Mouse (Mus musculus) lung, adult 18-20 months (tissue): ENCODE measurements around the gene Fcer1g.
"Not testable (repeated sequence)": the region's sequence is repeated elsewhere in the genome, so short reads cannot be mapped to it uniquely, and the experiment has no call there.

ENCODE experiments used
- DNase-seq, 2 experiments: peaks; one replicate each; pipeline ENCODE4 v3.0.0; 2022; ENCODE audit warnings: mixed read lengths in 2 of 2

The Fcer1g gene

DNA sequence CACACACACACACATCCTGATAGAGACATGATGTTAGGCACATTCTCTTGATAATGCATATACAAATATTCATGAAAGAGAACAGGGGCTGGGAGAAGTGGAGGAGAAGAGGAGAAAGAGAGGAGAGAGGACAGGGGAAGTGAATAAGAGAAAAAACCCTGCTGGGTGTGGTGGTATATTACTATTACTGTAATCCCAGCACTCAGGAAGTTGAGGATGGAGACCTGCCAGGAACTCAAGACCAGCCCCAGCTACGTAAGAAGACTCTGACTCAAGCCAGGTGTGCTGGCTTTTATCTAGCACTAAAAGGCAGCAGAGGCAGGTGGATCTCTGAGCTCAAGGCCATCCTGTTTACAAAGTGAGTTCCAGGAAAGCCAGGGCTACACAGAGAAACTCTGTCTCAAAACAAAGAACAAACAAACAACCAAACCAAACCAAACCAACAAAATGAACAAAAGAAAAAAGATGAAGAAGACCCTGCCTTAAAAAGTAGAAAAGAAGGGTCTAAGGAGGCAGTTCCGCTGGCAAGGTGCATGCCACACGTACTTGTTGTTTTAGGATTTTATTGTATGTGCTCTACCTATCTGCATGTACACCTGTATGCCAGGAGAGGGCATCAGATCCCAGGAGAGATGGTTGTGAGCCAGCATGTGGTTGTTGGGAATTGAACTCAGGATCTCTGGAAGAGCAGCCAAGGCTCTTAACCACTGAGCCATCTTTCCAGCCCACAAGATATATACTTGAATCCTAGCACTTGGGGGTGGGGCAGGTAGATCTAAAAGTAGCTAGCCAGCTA, 29.7 kb upstream of the Fcer1g start:
- DNase-seq = no peak

DNA sequence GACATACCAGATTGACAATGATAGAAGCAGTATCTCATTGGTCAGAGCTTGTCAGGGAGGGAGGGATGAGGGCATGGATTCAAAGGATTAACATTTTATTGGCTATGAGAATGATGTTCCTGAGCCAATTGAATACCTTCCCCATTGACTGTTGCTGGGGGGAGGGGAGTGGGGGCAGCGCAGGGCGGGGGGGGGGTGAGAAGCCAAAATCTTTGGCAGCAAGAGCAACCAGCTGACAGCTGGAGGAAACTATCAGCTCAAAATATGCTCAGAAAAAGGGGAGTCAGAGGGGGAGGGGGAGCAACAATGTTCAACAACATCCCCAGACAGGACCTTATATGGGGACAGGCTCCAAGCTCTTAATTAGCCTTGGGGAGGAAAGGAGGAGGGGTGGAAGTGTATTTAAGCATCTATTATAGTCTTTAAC, 29.0 kb upstream of the Fcer1g start:
- peak in 1 of 2 experiments; percentile 45 for DNase-seq

DNA sequence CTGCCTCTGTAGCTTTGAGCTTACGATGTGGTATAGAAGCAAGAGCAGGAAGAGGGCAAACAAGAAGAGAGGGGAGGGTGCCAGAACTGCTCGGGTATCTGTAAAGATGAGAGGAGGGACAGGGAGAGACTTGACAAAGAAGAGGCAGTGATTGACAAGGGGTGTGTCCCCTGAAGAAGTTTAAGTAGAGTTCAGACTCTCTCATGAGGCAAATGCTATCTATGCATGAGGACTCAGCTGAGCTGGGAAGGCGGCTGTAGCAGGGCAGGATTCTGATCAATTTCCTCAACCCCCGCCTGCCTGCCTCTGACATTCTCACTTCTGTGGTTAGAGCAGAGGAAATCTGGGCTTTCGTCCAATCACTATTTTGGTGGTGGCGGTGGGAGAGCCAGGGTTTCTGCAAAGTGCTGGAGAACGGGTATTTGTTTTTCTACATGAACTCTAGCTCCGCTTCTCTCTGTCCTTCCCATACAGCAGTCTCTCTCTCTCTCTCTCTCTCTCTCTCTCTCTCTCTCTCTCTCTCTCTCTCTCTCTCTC, 28.5 kb upstream of the Fcer1g start:
- peak; percentile 66 to 72 for DNase-seq

DNA sequence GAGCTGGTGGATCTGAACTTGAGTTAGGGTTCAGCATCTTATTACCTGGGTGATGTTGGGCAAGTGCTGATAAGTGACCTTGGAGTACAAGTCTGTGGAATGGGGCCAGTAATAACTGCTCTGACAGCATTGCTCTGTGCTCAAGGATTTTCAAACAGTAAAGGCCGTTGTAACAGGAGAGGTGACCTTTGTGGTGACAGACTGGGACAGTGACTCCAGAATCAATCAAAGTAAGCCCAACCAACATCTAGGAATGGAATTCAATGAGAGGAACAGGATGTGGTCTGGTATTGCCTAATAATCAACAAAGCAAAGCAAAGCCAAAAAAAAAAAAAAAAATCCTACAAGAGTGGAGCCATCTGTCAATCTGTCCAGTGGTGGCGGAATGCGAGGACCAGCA, 26.2 kb upstream of the Fcer1g start:
- no peak for DNase-seq

DNA sequence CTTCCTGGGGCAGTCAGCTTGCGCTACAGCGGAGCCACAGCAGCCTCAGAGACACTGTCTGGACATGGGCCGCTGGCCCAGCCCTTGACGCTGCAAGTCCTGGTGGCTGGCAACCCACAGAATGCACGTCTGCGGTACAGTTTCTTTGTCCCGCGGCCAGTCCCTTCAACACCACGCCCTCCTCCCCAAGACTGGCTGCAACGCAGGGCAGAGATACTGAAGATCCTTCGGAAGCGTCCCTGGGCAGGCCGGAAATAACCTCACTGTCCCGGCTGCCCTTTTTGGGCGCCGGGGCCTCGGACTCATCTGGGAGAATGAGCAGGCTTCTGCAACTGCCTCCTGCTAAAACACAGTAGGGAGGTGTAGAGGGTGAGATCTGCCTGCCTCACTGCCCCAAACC, 24.8 kb upstream of the Fcer1g start:
- no peak for DNase-seq

DNA sequence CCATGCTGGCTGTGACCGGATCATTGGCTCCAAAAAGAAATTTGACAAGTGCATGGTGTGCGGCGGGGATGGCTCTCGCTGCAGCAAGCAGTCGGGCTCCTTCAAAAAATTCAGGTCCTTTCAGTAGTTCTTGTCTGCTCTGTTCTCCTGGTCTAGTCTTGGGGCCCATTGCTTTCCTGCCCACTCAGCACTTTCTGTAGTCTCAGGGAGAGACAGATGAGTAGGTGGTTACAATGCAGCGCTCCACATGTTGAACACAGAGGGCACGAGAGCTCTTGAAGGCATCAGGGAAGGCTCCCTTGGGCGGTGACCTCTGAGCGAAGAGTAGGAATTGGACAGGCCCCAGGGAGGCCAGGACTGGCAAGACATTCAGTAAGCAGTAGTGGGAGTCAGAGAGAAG, 23.6 kb upstream of the Fcer1g start:
- DNase-seq = no peak

DNA sequence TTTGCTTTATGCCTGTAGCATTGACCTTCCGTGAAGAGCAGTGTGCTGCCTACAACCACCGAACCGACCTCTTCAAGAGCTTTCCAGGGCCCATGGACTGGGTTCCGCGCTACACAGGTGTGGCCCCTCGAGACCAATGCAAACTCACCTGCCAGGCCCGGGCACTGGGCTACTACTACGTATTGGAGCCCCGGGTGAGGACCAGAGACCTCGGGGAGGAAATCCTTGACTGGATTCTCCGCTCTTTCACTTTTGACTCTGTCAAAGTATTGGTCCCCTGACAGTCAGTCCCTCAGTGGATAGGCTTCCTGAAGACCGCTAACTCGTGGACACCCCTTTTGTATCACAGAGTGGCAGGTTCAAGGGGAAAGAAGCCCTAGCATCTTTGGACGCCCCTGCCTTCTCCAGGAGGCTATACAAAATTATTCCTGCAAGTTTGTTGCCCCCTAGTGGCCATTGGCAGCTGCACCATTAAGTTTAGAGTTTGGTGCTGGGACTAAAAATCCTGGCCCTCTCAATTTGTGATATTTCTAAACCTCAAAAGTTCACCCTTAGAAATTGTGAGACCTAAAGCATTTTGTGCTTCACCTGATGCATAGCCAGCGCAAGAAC, 22.9 kb upstream of the Fcer1g start:
- peak; percentile 53 to 70 for DNase-seq

DNA sequence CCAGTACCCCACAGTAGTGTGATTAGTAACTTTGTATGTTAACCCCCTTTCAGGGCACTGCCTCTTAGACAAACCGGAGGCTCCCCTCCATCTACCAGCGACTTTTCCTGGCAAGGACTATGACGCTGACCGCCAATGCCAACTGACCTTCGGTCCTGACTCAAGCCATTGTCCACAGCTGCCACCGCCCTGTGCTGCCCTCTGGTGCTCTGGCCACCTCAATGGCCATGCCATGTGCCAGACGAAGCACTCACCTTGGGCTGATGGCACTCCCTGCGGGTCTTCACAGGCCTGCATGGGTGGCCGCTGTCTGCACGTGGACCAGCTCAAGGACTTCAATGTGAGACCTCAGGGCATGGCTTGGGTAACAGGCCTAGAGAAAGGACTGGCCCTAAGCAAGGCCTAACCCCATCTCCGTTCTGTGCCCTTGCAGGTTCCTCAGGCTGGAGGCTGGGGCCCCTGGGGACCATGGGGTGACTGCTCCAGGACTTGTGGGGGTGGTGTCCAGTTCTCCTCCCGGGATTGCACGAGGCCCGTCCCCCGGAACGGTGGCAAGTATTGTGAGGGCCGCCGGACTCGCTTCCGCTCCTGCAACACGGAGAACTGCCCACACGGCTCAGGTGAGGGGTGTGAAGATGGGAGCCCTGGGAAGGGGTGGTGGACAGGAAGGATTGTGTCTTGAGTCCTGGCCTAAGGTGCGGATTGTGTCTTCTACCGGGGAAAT, 22.1 kb upstream of the Fcer1g start:
- no peak for DNase-seq

DNA sequence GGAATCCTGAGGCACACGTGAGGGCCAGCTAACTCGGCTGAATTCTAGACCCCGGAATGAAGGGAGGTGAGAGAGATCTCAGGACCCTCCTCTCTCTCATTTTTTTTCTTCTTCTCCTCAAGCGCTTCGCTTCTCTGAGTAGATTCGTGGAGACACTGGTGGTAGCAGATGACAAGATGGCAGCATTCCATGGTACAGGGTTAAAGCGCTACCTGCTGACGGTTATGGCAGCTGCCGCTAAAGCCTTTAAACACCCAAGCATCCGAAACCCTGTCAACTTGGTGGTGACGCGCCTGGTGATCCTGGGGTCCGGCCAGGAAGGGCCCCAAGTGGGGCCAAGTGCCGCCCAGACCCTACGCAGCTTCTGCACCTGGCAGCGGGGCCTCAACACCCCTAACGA, 18.2 kb upstream of the Fcer1g start:
- DNase-seq = no peak

DNA sequence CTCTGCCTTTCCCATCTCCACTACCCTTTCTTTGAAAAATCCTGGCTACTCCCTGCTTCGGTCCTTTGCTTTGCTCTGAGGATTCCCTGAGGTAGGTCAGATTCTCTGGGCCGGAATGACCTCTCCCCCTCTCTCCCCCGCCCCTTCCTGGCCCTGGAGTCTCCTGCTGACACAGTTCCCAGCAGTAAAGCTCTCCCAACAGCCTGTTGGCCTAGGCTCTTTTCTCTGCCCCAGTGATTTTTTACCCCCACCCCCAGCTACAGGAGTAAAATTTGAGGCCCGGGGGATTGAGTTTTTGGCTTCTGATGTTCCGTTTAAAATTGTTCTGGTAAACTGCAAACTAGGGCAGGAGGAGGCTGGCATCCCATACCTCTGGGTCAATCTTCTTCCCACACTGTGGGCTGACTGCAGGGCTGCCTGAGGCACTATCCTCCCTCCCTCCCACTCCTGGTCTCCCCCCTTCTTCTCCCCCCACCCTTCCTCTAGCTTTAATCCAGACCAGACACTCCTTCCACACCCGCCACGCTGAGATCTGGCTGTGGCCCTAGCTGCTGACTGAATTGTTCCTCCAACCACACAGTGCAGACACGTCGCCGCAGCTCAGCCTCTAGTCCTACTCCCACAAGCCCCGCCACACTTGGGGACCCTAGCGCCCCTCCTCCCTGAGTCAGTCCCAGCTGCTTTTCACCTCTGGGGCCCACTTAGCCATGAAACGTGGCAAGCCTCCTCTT, 17.6 kb upstream of the Fcer1g start:
- no peak for DNase-seq

DNA sequence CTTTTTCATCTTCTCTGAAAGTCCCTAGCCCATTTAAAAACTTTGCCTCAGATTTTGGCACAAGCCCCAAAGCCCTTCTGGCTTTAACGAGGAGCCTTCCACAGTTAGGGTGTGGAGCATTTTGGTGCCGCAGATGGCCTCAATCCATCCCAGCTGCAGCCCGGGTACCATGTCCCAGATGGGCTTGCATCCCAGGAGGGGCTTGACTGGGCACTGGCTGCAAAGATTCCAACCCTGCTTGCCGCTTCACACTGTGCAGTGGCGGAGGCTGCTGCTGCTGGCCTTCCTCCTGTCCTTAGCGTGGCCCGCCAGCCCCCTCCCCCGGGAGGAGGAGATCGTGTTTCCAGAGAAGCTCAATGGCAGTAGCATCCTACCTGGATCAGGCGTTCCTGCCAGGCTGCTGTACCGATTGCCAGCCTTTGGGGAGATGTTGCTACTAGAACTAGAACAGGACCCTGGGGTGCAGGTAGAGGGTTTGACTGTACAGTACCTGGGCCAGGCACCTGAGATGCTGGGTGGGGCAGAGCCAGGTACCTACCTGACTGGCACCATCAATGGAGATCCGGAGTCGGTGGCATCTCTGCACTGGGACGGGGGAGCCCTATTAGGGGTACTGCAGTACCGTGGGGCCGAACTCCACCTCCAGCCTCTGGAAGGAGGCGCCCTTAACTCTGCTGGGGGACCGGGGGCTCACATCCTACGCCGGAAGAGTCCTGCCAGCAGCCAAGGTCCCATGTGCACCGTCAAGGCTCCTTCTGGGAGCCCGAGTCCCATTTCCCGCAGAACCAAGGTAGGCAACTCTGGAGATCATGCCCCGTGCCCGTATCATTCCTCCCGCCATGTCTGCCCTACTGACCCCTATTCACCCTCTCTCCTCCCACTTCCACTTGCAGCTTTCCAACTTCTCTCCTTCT, 16.8 kb upstream of the Fcer1g start, which contains the start of gene Ndufs2:
Ndufs2 (minus strand) TSS at position 709 of the 914 bp plus-strand sequence.
- DNase-seq = no peak

DNA sequence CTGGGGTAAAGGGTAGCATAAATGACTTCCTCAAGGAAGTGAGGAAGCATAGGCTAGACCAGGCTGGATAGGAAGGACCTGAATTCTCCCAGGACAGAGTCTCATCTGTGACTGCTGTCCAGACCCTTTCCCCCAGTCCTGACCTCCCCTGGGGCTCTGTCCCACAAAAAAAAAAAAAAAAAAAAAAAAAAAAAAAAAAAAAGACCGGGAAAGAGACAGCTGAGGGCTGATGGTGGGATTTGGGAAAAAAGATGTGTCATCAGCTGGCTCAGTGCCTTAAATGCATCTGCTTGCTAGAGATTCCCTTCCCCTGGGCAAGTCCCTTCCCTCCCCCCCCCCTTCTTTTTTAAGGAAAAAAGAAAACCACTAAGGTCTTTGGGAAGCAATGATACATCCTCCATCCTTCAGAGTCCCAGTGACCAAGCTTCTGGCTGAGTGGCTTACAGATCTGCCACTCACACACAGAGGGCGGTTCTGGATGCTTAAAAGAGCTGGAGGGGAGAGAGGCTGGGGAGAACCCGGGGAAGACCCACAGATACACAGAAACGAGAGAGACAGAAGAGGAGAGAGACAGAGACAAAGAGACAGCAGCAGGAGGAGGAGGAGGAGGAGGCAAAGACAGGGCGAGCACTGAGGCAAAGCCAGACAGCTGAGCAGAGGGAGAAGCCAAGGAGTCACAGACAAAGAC, 15.9 kb upstream of the Fcer1g start, which contains the start of gene Adamts4:
Adamts4 (plus strand) TSS at position 509 of the 688 bp plus-strand sequence.
- no peak for DNase-seq

DNA sequence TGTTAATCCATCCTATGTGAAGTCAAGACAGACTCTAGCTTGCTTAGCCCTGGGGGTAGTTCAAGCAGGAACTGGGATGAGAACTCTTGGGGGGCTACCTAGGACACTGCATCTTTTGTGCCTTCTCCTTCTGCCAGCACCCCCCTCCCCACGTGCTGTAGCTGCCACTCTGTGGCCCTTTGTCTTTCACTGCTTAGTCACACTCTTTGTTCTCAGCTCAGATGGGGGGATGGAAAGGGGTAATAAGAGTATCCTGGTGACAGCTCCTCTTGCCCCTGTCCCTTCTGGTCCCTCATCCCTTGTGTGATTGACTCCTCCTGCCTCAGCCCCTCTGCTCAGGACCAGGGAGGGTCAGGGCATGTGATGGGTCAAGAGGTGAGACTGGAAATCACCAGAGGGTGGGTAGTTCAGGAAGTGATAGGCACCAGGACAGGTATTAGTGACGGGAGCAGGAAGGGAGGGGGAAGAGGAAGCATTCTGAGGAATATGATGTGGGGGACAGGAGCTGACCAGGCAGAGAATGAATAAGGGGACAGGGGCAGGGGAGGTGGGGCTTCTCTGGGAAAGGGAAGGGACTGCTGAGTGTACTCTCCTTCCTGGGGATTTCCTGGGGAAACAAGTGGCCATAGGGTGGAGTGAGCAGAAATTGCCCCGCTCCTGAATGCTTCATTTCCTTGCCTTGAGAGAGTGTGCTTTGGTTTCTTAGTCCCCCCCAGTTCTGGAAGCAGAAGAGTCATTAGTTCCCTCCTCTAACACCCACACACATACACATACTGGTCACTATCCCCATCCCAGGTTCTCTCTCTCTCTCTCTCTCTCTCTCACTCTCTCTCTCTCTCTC, 14.4 kb upstream of the Fcer1g start:
- DNase-seq = no peak

DNA sequence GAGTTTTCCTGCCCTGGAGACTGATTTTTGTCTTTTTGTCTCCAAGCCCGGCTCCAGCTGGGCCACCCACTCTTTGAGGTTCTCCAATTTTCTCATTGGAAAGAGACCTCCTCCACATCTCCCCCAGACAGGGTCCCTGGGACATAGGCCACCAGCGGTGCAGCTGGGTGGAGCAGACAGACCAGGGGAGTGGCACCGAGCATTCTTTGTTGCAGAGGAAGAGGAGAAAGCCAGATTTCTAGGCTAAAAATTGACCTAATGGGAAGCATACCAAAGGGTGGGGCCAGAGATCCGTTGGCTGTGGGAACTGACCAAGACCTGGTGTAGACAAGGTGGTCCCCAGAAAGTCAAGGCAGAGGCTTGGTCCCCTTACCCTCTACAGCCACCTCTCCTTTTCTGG, 13.8 kb upstream of the Fcer1g start:
- no peak for DNase-seq

DNA sequence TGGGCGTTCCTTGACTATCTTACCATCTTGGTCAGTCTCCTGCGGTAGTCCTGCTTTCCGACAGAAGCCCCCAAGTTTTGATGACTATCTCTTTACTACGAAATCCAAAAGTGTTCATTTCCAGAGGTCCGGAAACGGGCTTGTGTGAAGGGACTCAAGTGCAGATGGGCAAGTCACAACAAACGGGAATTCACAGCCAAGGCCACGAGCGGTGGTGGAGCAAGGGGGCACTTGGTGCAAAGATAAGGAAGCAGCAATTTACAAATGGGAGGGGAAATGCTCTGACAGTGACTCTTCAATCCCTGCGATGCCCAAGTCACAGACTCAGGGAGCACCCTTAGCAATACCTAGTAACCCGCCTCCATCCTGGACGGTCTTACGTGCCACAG, 13.3 kb upstream of the Fcer1g start:
- peak in 1 of 2 experiments; percentile 32 for DNase-seq

DNA sequence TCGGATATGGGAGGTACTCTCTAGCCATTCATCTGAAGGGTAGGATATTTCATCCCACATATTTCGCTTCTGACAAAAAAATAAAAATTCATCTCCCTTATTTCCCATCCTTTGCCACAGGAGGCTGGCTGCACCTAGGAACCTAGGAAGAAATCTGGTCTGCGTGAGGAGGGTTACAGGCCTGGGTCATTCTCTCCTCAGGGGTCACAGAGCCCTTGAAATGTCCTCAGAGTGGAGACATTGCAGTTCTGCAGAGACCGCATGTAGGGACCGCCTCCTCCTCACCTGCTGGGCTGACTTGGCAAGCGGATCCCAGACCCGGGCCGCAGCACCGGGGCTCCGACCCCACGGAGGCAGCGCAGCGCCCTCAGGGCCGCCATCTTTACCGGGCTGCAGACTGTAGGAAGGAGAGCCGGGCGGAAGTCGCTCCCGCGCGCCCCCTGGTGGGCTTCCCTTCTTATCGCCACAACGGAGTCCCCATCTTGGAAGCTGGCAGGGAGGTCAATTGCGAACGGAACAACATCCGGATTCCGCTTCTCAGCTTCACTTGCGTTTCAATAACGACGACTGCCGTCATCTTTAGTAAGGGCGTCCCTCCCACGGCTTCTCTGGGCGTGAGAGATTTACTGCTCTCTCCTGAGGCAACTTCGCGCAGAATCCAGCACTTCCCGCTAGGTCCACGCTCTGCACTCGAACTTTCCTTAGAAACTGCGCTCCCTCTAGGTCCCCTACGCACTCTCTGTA, 12.7 kb upstream of the Fcer1g start:
- DNase-seq = peak; percentile 98 to 99

DNA sequence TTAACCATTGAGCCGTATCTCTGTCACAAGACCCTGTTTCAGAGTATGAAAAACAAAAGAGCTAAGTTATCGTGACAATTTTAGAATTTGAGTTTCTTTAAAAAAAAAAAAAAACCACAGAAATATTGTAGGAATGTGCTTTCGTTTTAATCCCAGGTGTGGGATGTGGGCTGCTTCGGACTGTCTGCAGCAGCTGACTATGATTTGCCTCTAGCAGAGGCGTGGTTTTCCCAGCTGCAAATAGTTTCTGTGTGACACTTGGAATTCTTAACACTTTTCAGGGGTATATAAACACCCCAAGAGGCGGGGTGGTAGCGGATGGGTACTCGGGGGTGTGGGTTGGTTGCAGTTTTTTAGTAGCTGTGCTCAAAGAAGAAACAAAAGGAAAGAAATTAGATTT, 11.2 kb upstream of the Fcer1g start:
- no peak for DNase-seq

DNA sequence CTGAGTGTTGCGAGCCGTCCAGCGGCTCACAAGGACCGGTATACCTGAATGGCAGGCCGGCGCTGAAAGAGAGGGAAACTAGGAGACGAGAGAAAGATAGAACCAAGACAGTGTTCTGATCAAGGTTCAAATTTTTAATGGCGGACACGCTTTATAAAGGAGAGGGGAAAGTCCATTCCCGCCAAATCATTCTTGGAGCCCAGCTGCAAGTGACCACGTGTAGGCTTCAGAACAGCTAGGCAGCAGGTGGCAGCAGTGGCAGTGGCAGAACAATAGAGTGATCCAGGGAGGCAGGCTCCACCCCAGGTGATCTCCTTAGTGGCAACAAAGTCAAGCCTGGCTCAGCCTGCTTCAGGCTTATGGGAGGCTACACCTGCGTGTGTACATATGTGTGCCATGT, 7.8 kb upstream of the Fcer1g start:
- DNase-seq = not testable (repeated sequence)

DNA sequence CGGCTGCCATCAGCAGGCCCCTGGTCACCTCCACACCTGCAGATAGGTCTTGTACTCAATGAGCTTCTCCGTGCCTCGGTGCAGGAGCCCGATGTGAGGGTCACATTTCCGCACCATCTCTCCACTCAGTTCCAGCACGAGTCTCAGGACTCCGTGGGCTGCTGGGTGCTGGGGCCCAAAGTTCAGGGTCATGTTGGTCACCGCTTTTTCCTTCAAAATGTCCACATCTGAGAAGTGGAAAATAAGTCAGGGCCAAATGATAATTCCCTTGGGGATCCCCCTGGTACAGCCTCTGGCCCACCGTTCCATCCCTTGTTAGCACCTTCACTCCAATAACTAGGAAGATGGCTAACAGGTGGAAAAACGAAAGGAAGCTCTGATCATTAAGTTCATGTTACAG, 6.7 kb upstream of the Fcer1g start:
- DNase-seq = no peak
